Comparison of ENCODE assay signal across 7 mouse cellular contexts in genomic region chr10:117432415-117432814, GRCm38 (mm10). TPM values are rescaled to one million over a fixed set of nuclear protein-coding genes. Genes with fewer than 3 reads are reported as not detected.
A peak's percentile ranks its signal among the peaks of the same experiment; 100 is the strongest.
DNase-seq lines count a peak whose midpoint lies in the region; ATAC-seq and TF ChIP-seq lines count a peak whose summit lies in the region.

No protein-coding gene starts in this region.

- peak; percentile 52 for DNase-seq in adrenal gland, adult 2 months
- peak; percentile 84 to 93 for DNase-seq in cerebellum, postnatal 14 days
- DNase-seq in frontal cortex, postnatal 36 days (ENCODE audit: low spot score in 2 of 2) = peak; percentile 46 to 59
- DNase-seq in induced T-regulatory cell, adult 2 months (ENCODE audit: low read depth) = peak; percentile 79
- DNase-seq in limb, embryonic 14.5 days (ENCODE audit: low spot score) = peak; percentile 63
- DNase-seq in spleen, postnatal 10 days (ENCODE audit: low spot score in 2 of 2) = peak; percentile 64 to 89

- WGBS in limb, embryonic 14.5 days = 6% methylated on average over 21 of the region's 21 CpGs
- 12% methylated on average over 21 of the region's 21 CpGs for WGBS in midbrain, embryonic 13.5 days

- H3K4me2 ChIP-seq in limb, embryonic 14.5 days (replicated peaks; ENCODE audit: low read depth, low read length, severe bottlenecking) = peak overlapping the region; percentile 44
- peak overlapping the region; percentile 30 for H3K4me2 ChIP-seq in midbrain, embryonic 13.5 days (replicated peaks)

- H3K27me3 ChIP-seq in limb, embryonic 14.5 days (ENCODE audit: control insufficient read depth, insufficient read depth, low read length) = no peaks in the 10 kb centered on the region
- peaks cover 30% of the 10 kb centered on the region for H3K27me3 ChIP-seq in midbrain, embryonic 13.5 days

- H3K36me3 ChIP-seq in limb, embryonic 14.5 days (ENCODE audit: control insufficient read depth, insufficient read depth, low read length) = no peaks in the 10 kb centered on the region
- no peaks in the 10 kb centered on the region for H3K36me3 ChIP-seq in midbrain, embryonic 13.5 days

- H3K4me1 ChIP-seq in limb, embryonic 14.5 days (ENCODE audit: control insufficient read depth, insufficient read depth, low read length) = peaks cover 18% of the 10 kb centered on the region
- H3K4me1 ChIP-seq in midbrain, embryonic 13.5 days (replicated peaks) = peaks cover 23% of the 10 kb centered on the region

- no peak overlapping the region for H3K27ac ChIP-seq in limb, embryonic 14.5 days (replicated peaks; ENCODE audit: low read depth, low read length)
- H3K27ac ChIP-seq in midbrain, embryonic 13.5 days = no peak overlapping the region

- no peaks in the 10 kb centered on the region for H3K9me3 ChIP-seq in limb, embryonic 14.5 days (ENCODE audit: control insufficient read depth, low read length)
- no peaks in the 10 kb centered on the region for H3K9me3 ChIP-seq in midbrain, embryonic 13.5 days

- TF ChIP-seq POLR2A in limb, embryonic 14.5 days (IDR thresholded peaks at IDR 0.05; ENCODE audit: borderline replicate concordance, extremely low read depth, insufficient read depth, insufficient read length) = no peak

- H3K9ac ChIP-seq in limb, embryonic 14.5 days (ENCODE audit: low read depth, low read length, severe bottlenecking) = peak overlapping the region; percentile 9; the same call in 1 of the 2 replicates
- no peak overlapping the region for H3K9ac ChIP-seq in midbrain, embryonic 13.5 days (replicated peaks)

- peak overlapping the region; percentile 12; the same call in 1 of the 2 replicates for H3K4me3 ChIP-seq in limb, embryonic 14.5 days (replicated peaks; ENCODE audit: low read length)
- peak overlapping the region; percentile 5; the same call in 1 of the 2 replicates for H3K4me3 ChIP-seq in midbrain, embryonic 13.5 days (replicated peaks)

- ATAC-seq in limb, embryonic 14.5 days (ENCODE audit: low FRiP score, low read depth) = no peak
- ATAC-seq in midbrain, embryonic 13.5 days = 0 out of 2 replicates have a peak, but pooled peaks have one; percentile 40

RNA-seq across cellular contexts. Expression of gene Cpsf6, which starts 52.6 kb away (rescaled TPM):
- total RNA-seq in adrenal gland, adult 2 months (2021) = 10 to 100 TPM; 49.8 to 72.7 TPM
- 62.5 and 78.5 TPM in 2 replicates for polyA plus RNA-seq in adrenal gland, adult 2 months (2012; rRNA removed)
- 119 and 137 TPM in 2 replicates for polyA plus RNA-seq in limb, embryonic 14.5 days (2012; rRNA removed)
- 144 and 153 TPM in 2 replicates for polyA plus RNA-seq in limb, embryonic 14.5 days (2014; fragmentation: Nextera tagmentation; extraction: Ambion mirVana)
- 203 and 210 TPM in 2 replicates for polyA plus RNA-seq in midbrain, embryonic 13.5 days (2015; fragmentation: Nextera tagmentation; extraction: Ambion mirVana)
